Mouse (Mus musculus): ENCODE results near the gene Nell1. TPM values are rescaled to one million over a fixed set of nuclear protein-coding genes. Genes with fewer than 3 reads are reported as not detected.
"Not testable (repeated sequence)": the region's sequence is repeated elsewhere in the genome, so short reads cannot be mapped to it uniquely, and the experiment has no call there.

Gene Nell1
- not detected in 2 replicates for total RNA-seq (2014; rRNA removed)
- polyA plus RNA-seq (2012; rRNA removed), result not detected in 2 replicates

- no peak within 1 kb of the TSS for H3K27ac ChIP-seq (replicated peaks; ENCODE audit: insufficient read depth, low read depth, low read length)
- TF ChIP-seq CTCF (IDR thresholded peaks at IDR 0.05; ENCODE audit: low read depth, low read length), result no peak
- no peak for TF ChIP-seq POLR2A (IDR thresholded peaks at IDR 0.05; ENCODE audit: extremely low read depth, insufficient read depth, low read length)
- no peak for DNase-seq (ENCODE audit: extremely low read depth, low read depth, low spot score)
- 2% methylated on average over 52 of the region's 52 CpGs for WGBS
- H3K9ac ChIP-seq (ENCODE audit: low read depth, low read length), result no peak within 1 kb of the TSS
- no peaks in the 10 kb centered on the region for H3K4me1 ChIP-seq (ENCODE audit: control insufficient read depth, insufficient read depth, low read length)
- peaks cover 12% of the 10 kb centered on the region for H3K27me3 ChIP-seq (ENCODE audit: control insufficient read depth, insufficient read depth, low read length)
- H3K36me3 ChIP-seq (ENCODE audit: control insufficient read depth, insufficient read depth, low read length), result no peaks in the 10 kb centered on the region
- H3K79me2 ChIP-seq (ENCODE audit: control insufficient read depth, insufficient read depth, low read length), result no peaks in the 10 kb centered on the region
- H3K4me3 ChIP-seq (ENCODE audit: insufficient read depth, low read depth, low read length), result no peak within 1 kb of the TSS
Observed at GRCm38 (mm10) chr7:49974841-49975440, at the start of gene Nell1. Nell1 (plus strand) TSS chr7:49974864.

GRCm38 (mm10) chr7:49928571-49928970 is 46.1 kb upstream of the Nell1 start:
- no peaks in the 10 kb centered on the region for H3K79me2 ChIP-seq (ENCODE audit: control insufficient read depth, insufficient read depth, low read length)
- H3K9ac ChIP-seq (ENCODE audit: low read depth, low read length), result no peak overlapping the region
- no peaks in the 10 kb centered on the region for H3K36me3 ChIP-seq (ENCODE audit: control insufficient read depth, insufficient read depth, low read length)
- no peak overlapping the region for H3K27ac ChIP-seq (replicated peaks; ENCODE audit: insufficient read depth, low read depth, low read length)
- TF ChIP-seq CTCF (IDR thresholded peaks at IDR 0.05; ENCODE audit: low read depth, low read length) (no peak), POLR2A (IDR thresholded peaks at IDR 0.05; ENCODE audit: extremely low read depth, insufficient read depth, low read length) (no peak)
- H3K4me3 ChIP-seq (ENCODE audit: insufficient read depth, low read depth, low read length), result no peak overlapping the region
- H3K4me1 ChIP-seq (ENCODE audit: control insufficient read depth, insufficient read depth, low read length), result no peaks in the 10 kb centered on the region
- no peak for DNase-seq (ENCODE audit: extremely low read depth, low read depth, low spot score)
- no peaks in the 10 kb centered on the region; the same call in 1 of the 2 replicates for H3K27me3 ChIP-seq (ENCODE audit: control insufficient read depth, insufficient read depth, low read length)
- WGBS, result 53% methylated on average over 3 of the region's 3 CpGs

GRCm38 (mm10) chr7:49929999-49930398 is 44.7 kb upstream of the Nell1 start:
- Histone ChIP-seq H3K27me3 (ENCODE audit: control insufficient read depth, insufficient read depth, low read length) (no peaks in the 10 kb centered on the region; the same call in 1 of the 2 replicates), H3K36me3 (ENCODE audit: control insufficient read depth, insufficient read depth, low read length) (no peaks in the 10 kb centered on the region), H3K79me2 (ENCODE audit: control insufficient read depth, insufficient read depth, low read length) (no peaks in the 10 kb centered on the region), H3K4me1 (ENCODE audit: control insufficient read depth, insufficient read depth, low read length) (no peaks in the 10 kb centered on the region), H3K9ac (ENCODE audit: low read depth, low read length) (no peak overlapping the region), H3K4me3 (ENCODE audit: insufficient read depth, low read depth, low read length) (no peak overlapping the region), H3K27ac (replicated peaks; ENCODE audit: insufficient read depth, low read depth, low read length) (no peak overlapping the region)
- WGBS, result 77% methylated on average over 4 of the region's 4 CpGs
- no peak for DNase-seq (ENCODE audit: extremely low read depth, low read depth, low spot score)
- TF ChIP-seq CTCF (IDR thresholded peaks at IDR 0.05; ENCODE audit: low read depth, low read length), result no peak
- TF ChIP-seq POLR2A (IDR thresholded peaks at IDR 0.05; ENCODE audit: extremely low read depth, insufficient read depth, low read length), result no peak

- H3K4me1 ChIP-seq (ENCODE audit: control insufficient read depth, insufficient read depth, low read length); H3K4me3 ChIP-seq (ENCODE audit: insufficient read depth, low read depth, low read length); H3K9ac ChIP-seq (ENCODE audit: low read depth, low read length); H3K27me3 ChIP-seq (ENCODE audit: control insufficient read depth, insufficient read depth, low read length); DNase-seq (ENCODE audit: extremely low read depth, low read depth, low spot score); H3K36me3 ChIP-seq (ENCODE audit: control insufficient read depth, insufficient read depth, low read length); H3K27ac ChIP-seq (replicated peaks; ENCODE audit: insufficient read depth, low read depth, low read length); H3K79me2 ChIP-seq (ENCODE audit: control insufficient read depth, insufficient read depth, low read length): not testable (repeated sequence)
- 76% methylated on average over 14 of the region's 14 CpGs for WGBS
Observed at GRCm38 (mm10) chr7:49933386-49934115, 41.1 kb upstream of the Nell1 start.

GRCm38 (mm10) chr7:49936821-49937220 is 37.8 kb upstream of the Nell1 start:
- Histone ChIP-seq H3K4me3 (ENCODE audit: insufficient read depth, low read depth, low read length) (no peak overlapping the region), H3K9ac (ENCODE audit: low read depth, low read length) (no peak overlapping the region), H3K4me1 (ENCODE audit: control insufficient read depth, insufficient read depth, low read length) (no peaks in the 10 kb centered on the region), H3K36me3 (ENCODE audit: control insufficient read depth, insufficient read depth, low read length) (no peaks in the 10 kb centered on the region), H3K79me2 (ENCODE audit: control insufficient read depth, insufficient read depth, low read length) (no peaks in the 10 kb centered on the region), H3K27ac (replicated peaks; ENCODE audit: insufficient read depth, low read depth, low read length) (no peak overlapping the region), H3K27me3 (ENCODE audit: control insufficient read depth, insufficient read depth, low read length) (no peaks in the 10 kb centered on the region; the same call in 1 of the 2 replicates)
- no peak for DNase-seq (ENCODE audit: extremely low read depth, low read depth, low spot score)
- TF ChIP-seq CTCF (IDR thresholded peaks at IDR 0.05; ENCODE audit: low read depth, low read length), result no peak
- TF ChIP-seq POLR2A (IDR thresholded peaks at IDR 0.05; ENCODE audit: extremely low read depth, insufficient read depth, low read length), result no peak
- 84% methylated on average over 3 of the region's 3 CpGs for WGBS

GRCm38 (mm10) chr7:49942023-49942422 is 32.6 kb upstream of the Nell1 start:
- no peak overlapping the region for H3K4me3 ChIP-seq (ENCODE audit: insufficient read depth, low read depth, low read length)
- TF ChIP-seq CTCF (IDR thresholded peaks at IDR 0.05; ENCODE audit: low read depth, low read length), result no peak
- TF ChIP-seq POLR2A (IDR thresholded peaks at IDR 0.05; ENCODE audit: extremely low read depth, insufficient read depth, low read length), result no peak
- 67% methylated on average over 3 of the region's 3 CpGs for WGBS
- no peaks in the 10 kb centered on the region for H3K79me2 ChIP-seq (ENCODE audit: control insufficient read depth, insufficient read depth, low read length)
- H3K27me3 ChIP-seq (ENCODE audit: control insufficient read depth, insufficient read depth, low read length), result peaks cover 2% of the 10 kb centered on the region; the same call in 1 of the 2 replicates
- H3K4me1 ChIP-seq (ENCODE audit: control insufficient read depth, insufficient read depth, low read length), result no peaks in the 10 kb centered on the region
- no peaks in the 10 kb centered on the region for H3K36me3 ChIP-seq (ENCODE audit: control insufficient read depth, insufficient read depth, low read length)
- no peak overlapping the region for H3K9ac ChIP-seq (ENCODE audit: low read depth, low read length)
- no peak for DNase-seq (ENCODE audit: extremely low read depth, low read depth, low spot score)
- H3K27ac ChIP-seq (replicated peaks; ENCODE audit: insufficient read depth, low read depth, low read length), result no peak overlapping the region

Measured in liver, adult 2 months (tissue).